Mouse (Mus musculus) gastrocnemius, postnatal 36 days (tissue): ENCODE measurements around the gene Slc8a2. TPM values are rescaled to one million over a fixed set of nuclear protein-coding genes. Genes with fewer than 3 reads are reported as not detected.

ENCODE experiments used
- DNase-seq, 2 experiments: peaks; one replicate each; pipeline ENCODE4 v3.0.0; 2022
- intact Hi-C: fragments of 180-260 bp; cut with DNase I; formaldehyde crosslinking; loops from one replicate; pipeline ENCODE4 v1.15.1; 2025
- total RNA-seq, 2 experiments: library from RNA; stranded (reverse); gene quantifications; 2 replicates each; pipeline ENCODE4 v1.2.3; 2021

Slc8a2 gene
- total RNA-seq, 2 experiments from 2014 or later = 0.12 to 0.13 TPM

DNA sequence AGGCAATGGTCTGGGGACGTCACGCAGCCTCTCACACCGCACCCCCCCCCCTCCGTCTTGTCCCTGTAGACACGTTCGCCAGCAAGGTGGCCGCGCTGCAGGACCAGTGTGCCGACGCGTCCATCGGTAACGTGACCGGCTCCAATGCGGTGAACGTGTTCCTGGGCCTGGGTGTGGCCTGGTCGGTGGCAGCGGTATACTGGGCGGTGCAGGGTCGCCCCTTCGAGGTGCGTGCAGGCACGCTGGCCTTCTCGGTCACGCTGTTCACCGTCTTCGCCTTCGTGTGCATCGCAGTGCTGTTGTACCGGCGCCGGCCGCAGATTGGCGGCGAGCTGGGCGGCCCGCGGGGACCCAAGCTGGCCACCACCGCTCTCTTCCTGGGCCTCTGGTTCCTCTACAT, 29.1 kb downstream of the Slc8a2 start:
- intact Hi-C loops = no loop called here
- no peak for DNase-seq

DNA sequence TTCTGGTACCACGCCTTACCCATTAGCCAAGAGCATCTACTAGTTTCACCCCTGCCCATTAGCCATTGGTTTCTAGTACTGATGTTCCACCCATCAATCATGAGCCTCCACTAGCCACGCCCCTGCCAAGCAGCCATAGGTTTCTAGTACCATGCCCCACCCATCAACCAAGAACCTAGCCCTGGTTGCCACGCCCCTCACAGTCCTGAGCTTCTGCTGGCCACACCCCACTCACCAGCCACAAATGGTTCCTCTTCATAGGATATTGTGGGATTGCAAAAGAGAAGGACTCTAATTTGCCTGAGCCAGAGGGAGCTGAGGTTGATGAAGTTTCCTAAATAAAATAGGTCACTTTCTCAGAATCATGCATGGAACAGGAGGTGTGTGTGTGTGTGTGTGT, 31.1 kb downstream of the Slc8a2 start:
- no peak for DNase-seq
- intact Hi-C loops = no loop called here

DNA sequence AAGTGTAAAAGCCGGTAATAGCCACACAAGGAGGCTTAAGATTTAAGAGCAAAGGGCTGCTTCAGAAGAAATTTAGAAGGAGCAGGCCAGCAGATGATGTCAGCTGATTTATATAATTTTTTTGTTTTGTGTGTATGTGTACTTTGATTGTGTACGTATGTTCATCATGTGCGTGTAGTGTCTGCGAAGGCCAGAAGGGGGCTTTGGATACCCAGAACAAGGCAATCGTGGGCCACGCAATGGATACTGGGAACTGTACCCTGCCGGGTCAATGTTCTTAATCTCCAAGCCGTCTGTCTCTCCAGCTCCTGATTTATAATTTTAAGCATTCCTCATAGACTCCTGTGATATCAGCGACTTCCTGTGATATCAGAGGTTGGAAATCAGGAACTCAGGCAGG, 31.7 kb downstream of the Slc8a2 start:
- intact Hi-C loops = no loop called here
- no peak for DNase-seq

DNA sequence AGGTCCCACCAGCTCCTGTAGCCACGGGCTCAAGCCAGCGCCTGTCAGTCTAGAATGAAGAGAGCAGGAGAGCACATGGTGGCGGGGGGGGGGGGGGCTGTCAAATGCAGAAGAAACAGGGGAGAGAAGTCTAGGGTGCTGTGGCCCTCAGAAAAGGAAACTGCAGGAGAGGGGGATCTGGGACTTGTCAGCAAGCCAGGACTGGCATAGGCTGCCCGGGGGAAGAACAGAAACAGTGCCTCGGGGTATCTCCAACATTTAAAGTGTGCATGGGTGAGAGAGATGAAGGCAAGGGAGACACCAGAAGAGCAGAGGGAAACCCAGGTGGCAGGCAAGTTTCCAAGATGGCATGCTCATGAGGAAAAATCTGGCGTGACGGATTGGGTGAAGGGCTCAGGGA, 32.4 kb downstream of the Slc8a2 start:
- intact Hi-C loops = no loop called here
- DNase-seq = no peak

DNA sequence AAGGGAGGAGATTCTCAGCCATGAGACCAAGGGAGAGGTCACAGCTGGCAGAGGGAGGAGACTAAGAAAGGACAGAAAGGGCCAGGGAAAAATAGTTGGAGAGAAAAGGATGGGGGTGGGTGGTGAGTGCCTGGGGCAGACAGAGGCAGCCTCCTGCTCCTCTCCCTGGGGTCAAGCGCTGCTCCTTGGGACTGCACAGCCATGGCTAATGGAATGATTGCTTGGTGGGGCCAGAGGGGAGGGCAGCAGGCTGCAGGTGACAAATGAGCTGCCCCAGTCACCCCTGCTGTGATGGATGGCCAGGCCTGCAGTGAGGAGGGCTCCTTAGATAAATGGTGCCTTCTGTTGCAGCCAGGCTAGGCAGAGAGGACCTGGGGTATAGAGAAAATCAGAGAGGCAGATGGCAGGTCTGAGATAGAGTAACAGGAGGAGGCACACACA, 42.5 kb downstream of the Slc8a2 start:
- DNase-seq = no peak

DNA sequence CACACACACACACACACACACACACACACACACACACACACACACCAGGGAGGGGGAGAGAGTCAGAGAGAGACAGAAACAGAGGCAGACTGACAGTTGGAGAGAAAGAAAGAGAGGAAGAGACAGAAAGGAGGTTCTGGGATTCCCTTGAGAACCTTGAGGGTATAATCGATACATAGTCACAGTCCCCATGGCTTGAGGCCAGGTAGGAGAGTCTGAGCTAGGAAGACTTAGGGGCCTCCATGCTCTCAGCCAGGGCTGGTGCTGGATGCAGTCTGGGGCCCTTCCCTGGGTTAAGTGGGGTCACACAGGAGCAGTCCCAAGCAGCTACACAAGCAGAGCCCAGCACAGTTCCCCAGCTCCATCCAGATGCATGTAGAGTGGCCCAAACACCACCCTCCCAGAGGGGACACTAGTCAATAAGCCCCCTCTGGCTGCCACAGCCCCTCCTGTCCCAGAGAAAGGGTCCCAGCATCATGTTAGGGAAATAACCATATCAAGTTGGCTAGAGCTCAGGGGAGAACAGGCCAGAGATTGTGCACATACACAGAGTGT, 43.0 kb downstream of the Slc8a2 start:
- no peak for DNase-seq
- intact Hi-C loops = no loop called here

More for the DNA sequence above, 42.5 kb downstream of the Slc8a2 start:
- intact Hi-C loops = no loop called here

DNA sequence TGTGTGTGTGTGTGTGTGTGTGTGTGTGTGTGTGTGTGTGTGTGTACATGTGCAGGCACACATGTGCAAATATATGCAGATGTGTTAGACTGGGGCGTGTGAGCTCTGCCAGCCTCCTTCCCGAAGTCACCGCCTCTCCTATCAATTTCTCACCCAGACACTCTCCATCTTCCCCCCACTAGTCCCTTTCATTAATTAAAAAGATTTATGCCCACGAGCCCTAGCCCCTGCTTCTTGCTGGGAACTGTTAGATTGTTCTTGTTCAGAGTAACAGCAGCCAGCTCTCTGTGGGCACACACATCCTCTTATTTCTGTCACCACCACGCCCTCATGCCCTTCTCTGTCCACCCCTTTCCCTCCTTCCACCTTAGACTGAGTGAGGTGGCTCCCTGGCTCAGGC, 43.5 kb downstream of the Slc8a2 start:
- no peak for DNase-seq
- intact Hi-C loops = no loop called here

DNA sequence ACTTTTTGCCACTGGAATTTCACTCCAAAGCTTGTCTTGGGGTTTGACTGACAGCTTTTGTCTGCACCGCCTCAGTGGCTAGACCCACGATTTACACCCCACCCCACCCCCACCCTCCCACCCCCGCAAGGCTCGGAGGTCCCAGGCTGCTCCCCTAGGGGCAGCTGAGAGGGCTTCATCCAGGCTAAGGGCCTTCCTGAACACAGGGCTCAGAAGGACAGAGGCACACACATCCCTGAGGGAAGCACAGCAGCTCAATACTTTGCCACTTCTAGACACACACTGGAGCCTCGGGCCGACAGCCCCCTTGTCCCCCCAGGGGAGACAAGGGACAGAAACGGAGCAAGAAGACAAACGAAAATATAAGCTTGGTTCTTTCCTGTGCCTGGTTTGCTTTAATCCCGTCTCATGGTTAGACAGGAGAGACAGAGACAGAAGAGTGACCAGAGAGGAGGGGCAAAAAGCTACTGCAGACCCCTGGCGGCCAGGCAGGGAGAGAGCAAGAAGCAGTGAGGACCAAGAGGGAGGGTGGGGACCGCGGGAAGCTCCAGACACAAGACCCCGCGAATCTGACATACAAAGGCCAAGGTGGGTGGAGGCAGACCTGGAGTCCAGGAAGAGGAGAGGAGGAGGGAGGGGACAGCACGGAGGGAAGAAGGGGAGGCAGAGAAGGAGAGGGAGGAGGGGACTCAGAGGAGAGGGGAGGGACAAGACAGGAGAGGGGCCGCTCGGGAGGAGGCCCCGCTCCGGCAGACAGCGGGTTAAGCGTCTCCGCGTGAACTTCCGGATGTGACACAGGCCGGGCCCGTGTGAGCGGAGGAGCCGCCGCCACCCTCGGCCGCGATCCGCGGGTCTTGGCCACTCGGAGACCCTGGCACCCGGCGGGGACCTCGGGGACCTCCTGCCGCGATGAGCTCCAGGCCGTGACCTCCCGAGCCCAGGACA, 45.2 kb downstream of the Slc8a2 start, which contains the start of gene Meis3:
Meis3 (plus strand) TSS at position 494 of the 945 bp plus-strand sequence.
- intact Hi-C loops = no loop called here
- DNase-seq = peak in 1 of 2 experiments; percentile 39

DNA sequence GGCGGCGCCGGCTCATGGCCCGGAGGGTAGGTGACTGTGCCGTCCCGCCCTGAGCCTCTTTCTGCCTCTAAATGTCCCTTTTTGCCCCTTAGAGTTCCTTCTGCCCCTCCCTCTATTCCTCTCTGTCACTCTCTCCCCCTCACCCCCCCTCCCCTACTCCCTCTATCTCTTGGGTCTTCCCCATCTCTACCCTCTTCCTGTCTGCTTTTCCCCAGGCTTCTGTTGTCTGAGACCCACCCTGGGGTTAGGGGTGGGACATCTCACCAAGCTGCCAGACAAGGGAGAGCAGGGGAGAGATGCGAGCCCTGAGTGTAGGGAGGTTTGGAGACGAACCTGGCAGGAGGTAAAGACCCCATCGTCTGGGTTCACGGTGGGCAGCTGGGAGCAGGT, 45.9 kb downstream of the Slc8a2 start:
- intact Hi-C loops = no loop called here
- DNase-seq = no peak

DNA sequence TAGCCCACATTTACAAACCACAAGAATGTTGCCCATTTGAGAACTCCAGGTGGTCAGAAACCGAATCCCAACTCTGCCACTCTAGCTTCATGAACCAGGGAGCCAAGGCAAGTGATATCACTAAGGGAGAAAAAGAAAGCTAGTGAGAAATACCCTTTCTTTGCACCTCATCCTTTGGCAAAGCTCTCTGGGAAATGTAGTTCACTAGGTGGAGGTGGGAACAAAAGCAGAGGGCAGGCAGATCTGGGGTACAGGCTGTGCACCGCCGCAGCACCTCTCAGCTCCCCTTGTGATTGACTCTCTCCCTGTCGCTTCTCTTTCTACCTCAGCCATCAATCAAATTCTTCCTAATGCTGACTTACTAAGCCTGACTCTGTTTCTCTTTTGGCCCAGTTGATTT, 48.5 kb downstream of the Slc8a2 start:
- DNase-seq = no peak
- intact Hi-C loops = no loop called here

DNA sequence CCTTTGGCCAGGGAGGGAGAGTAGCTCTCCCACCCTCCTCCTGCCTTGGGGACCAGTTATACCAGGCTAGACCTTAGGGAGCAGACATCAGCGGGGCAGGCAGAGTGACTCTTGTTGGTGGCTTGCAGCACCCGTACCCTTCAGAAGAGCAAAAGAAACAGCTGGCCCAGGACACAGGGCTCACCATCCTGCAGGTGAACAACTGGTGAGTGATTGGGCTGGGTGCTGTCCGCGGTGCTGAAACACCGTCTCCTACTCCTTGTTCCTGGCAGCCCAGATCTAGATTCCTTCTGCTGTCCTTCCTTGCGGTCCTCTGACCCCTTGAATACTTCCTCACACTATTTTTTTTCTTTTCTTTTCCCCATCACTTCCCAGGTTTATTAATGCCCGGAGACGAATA, 54.0 kb downstream of the Slc8a2 start:
- intact Hi-C loops = loop anchor here (5.0 kb wide), 1 partner anchor 36 kb away; no protein-coding TSS in a partner anchor
- DNase-seq = peak in 1 of 2 experiments; percentile 31

DNA sequence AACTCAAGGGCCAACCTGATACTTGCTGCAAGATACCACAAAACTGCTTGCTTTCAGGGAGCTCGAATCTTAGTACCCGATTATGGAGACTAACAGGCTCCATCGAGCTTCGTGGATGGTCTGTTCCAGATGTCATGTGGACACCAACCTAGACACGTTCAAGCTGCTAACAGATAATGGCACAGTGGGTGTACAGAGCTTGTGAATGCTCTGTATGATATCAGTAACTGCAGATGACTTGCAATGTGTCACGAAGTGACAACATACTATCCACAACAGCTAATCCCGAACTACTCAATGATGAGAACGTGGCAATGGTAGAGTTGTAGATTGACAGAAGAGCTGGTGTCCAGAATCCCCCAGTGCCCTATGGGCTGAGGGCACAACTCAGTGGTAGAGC, 57.9 kb downstream of the Slc8a2 start:
- intact Hi-C loops = no loop called here
- DNase-seq = no peak

DNA sequence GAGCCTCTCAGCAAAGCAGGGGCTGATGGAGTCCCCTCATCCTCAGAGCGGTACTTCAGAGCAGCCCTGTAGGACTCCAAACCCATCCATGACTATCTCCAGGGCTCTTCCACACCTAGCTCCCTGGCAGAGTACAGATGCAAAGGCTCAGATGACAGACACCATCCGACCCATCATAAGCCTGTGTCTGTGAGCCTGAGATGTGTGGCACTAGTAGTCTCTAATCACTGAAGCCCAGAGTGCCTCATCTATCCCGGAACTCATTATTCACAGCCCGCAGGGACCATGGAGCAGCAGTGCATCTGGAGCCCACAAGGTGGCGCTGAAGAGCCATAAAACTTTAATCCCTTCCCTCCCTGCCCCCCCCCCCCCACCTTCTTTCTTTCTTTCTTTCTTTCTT, 62.7 kb downstream of the Slc8a2 start:
- DNase-seq = peak; percentile 47 to 72
- intact Hi-C loops = loop anchor here (1.0 kb wide), 1 partner anchor 71 kb away; no protein-coding TSS in a partner anchor

DNA sequence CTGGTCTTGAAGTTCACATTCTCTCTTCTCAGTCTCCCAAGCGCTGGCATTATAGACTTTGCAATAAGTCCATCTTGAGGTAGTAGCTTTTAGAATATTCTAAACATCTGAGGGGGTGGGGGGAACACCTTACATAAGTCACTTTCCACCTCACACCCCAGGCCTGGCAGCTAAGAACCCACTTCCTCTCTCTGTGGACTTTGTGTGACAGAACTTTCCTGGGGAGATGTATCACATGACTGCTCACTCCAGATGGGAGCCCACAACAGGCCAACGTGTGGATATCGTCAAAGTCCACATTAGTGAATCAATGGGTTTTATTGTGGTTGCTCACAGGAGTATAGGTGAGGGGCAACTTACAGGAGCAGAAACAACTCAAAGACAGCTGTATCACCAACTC, 64.1 kb downstream of the Slc8a2 start:
- intact Hi-C loops = no loop called here

DNA sequence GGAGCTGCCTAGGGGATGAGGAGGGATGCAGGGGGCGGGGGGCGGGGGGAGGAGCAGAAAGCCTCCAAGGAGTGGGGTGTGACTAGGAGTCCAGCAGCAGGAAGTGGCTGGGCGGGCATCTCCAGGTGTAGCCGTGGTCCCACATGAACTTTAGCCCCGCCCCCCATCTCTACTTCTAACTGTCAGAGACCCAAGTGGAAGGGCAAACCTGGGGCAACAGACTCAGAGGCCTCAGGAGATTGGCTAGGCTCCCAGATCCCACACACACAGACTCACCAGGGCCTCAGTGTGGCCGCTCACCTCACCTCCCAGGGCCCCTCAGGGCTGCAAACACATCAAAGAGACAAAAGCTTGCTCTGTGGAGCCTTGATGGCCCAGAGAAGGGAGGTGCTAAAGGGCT, 67.0 kb downstream of the Slc8a2 start:
- DNase-seq = no peak
- intact Hi-C loops = no loop called here

More for the DNA sequence above, 64.1 kb downstream of the Slc8a2 start:
- no peak for DNase-seq

DNA sequence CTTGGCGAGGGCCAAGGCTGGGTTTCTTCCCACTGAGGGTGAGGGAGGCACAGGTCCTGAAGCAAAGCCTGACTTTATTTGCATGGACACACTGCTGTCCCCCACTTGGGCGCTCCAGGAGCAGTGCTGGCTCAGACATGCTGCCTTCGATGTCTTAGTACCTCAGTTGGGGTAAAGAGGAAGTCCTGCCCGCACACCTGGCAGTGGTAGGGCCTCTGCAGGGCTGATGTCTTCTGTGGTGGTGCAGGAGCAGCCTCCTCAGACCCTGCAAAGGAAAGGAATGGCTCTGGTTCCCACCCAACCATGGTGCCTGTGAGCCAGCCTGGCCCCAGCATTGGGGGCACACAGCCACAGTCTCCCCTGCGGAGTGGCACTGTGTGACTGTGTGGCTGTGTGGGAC, 67.5 kb downstream of the Slc8a2 start:
- DNase-seq = no peak
- intact Hi-C loops = no loop called here

DNA sequence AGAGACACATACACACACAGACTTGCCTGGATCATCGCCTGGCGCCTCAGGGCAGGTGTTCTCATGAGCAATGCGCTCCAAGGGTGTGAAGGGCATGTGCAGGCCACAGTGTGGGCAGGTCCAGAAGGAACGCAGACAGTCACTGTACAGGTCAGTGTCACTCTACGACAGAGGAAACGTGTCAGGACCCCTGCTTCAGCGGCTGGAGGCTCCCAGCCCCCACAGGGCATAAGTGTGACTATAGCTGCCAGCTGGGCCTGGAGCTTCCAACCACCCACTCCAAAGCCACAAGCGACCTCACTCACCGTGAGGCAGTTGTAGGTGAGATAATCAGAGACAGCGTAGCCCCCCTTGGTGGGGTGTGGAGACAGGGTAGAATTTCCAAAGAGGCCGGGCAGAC, 68.9 kb downstream of the Slc8a2 start:
- intact Hi-C loops = no loop called here
- DNase-seq = no peak

DNA sequence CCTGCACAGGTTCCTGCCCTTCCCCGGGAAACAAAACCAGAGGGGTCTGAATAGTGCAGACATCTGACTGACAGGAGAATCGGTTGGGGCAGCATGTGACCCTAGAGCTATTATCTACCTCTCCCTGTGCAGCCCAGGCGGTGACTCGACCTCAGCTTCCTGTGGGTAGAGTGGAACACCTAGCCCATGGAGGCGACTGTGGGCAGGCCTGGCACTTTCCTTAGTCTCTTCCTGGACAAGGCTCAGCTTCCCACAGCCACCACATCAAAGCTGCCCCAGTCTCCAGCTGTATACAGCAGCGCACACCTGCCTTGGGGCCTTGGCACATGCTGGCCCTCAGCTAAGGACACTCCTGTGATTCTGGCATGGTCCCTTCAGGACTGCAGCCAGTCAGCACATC, 71.5 kb downstream of the Slc8a2 start:
- no peak for DNase-seq
- intact Hi-C loops = loop anchor here (10.0 kb wide), 2 partner anchors 56 to 164 kb away; no protein-coding TSS in a partner anchor

DNA sequence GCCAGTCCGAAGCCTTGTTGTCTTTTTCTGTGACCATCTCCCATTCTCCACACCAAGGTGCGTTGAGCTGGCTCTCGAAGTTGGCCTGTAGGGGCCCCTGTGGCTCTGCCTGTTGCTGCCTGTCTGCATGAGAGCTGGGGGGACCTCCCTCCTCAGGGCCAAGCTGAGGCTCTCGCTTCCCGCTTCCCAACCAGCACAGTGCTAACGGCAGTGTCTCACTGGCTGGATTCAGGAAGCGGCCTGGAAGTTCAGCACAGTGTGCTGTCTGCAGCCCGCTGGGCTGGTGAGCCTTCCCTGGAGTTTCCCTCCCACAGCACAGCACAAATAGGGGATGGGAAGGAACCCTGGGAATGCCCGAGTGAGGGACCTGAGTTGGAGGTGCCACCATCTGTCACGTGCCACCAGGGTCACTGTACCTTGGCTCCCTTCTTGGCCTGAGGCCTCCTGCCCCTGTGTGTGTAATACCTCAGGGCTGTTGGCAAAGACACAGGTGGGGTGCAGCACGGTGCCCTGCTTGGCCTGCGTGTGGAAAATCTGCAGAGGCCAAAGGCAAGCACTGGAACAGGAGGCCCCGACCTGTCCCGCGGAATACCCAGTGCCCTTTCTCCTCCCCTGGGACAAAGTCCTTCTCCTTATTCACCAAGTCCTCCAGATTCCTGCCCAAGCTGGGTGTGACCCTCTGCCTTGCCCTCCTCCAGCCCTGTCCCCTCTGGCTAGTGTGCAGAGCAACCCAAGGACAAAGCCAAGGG, 73.3 kb downstream of the Slc8a2 start:
- intact Hi-C loops = loop anchor here (10.0 kb wide), 2 partner anchors 58 to 162 kb away; no protein-coding TSS in a partner anchor
- DNase-seq = no peak

DNA sequence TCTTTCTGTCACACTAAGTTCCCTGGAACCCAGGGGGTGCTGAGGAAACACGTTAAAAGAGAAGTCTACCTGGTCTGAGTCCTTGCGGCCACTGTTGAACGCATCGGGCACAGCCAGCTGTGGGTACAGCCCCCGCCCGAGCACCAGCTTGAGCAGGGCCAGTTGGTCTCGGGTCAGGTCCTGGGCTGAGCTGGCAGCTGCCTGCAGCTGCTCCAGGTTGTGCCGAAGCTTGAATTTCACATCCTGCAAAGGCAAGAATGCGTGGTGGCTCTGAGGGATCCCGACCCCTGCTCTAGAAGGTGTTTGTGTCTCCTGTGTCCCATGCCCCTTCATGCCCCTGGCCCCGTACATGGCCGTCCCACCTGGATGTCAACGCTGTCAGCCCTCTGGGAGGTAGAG, 73.9 kb downstream of the Slc8a2 start:
- DNase-seq = no peak
- intact Hi-C loops = loop anchor here (10.0 kb wide), 2 partner anchors 59 to 161 kb away; no protein-coding TSS in a partner anchor

DNA sequence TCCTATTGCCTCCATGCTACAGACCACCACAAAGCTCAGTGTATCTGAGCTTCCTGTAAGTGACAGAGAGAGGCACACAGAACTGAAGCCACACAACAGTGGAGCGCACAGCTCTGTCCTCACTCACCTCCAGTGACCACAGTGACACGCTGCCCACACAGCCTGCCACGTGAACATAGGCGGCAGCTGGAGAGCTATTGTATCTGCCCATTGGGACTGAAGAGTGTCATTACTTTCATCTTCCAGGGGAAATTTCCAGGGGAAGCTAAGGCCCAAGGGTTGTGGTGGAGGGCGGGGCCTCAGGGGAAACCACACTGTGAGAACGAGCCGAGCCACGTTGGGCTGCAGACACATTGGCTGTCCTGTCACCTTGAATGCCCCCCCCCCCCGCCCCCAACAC, 75.2 kb downstream of the Slc8a2 start:
- intact Hi-C loops = loop anchor here (10.0 kb wide), 2 partner anchors 60 to 160 kb away; no protein-coding TSS in a partner anchor

More for the DNA sequence above, 75.2 kb downstream of the Slc8a2 start:
- DNase-seq = no peak
